ENCODE assay signal across 8 mouse cellular contexts in the genomic region with DNA sequence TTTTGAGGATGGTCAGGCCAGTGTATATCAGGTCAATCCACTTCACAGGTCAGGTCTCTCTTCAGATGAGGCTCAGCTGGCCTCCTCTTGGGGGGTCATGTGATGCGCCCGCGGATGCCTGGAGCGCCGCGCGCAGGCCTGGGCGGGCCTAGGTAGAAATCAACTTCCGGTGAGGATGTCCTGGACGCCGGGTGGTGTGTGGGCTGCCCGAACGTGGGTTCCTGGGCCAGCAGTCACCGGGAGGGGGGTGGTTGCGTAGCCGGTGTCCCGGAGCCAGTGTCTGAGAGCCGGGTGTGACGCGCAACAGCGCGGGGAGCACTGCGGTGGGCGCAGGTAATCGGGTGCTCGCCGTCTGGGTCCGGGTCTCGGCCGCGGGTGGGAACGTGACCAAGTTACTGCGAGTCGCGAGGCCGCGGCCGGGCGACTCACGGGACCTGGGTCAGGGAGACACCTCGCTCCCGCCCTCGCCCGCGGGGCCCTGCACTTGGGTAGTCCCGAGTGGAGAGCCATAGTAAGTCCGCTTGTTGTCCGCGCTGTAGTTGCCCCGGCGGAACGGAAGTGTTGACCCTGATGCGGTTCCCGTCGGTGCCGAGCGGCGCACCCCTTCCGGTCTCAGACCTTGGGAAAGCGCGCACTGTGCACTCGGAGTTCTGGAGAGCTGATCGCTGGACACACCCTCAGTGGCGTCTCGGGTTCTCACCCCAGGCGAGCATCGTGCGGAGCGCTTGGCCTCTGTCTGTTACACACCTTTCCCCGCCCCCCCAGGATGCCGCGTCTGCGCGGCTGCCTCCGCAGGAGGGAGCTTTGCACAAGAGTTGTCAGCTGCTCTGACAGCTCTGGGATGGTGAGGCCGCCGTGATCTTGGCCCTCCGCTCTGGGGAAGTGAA. TPM values are rescaled to one million over a fixed set of nuclear protein-coding genes. Genes with fewer than 3 reads are reported as not detected.
DNase-seq lines count a peak whose midpoint lies in the region; ATAC-seq and TF ChIP-seq lines count a peak whose summit lies in the region.

A gene (plus strand): TSS at position 102 of the 887 bp plus-strand sequence.

- ATAC-seq in frontal cortex, adult (ENCODE audit: low TSS enrichment) = peak; percentile 95
- ATAC-seq in lung, postnatal 0 days = peak; percentile 97

- H3K9me3 ChIP-seq in hindbrain, embryonic 10.5 days = no peaks in the 10 kb centered on the region
- no peaks in the 10 kb centered on the region for H3K9me3 ChIP-seq in lung, postnatal 0 days (ENCODE audit: low read length)

- peaks cover 14% of the 10 kb centered on the region for H3K4me1 ChIP-seq in hindbrain, embryonic 10.5 days (replicated peaks)
- peaks cover 3% of the 10 kb centered on the region; the same call in 1 of the 2 replicates for H3K4me1 ChIP-seq in lung, postnatal 0 days (ENCODE audit: insufficient read depth, low read depth, low read length)

- no peak for TF ChIP-seq EP300 in lung, postnatal 0 days (IDR thresholded peaks at IDR 0.05)

- under 1% methylated on average over 78 of the region's 78 CpGs for WGBS in hindbrain, embryonic 10.5 days
- WGBS in lung, postnatal 0 days = 1% methylated on average over 78 of the region's 78 CpGs

- H3K27ac ChIP-seq in hindbrain, embryonic 10.5 days = peak within 1 kb of the TSS; percentile 95
- peak within 1 kb of the TSS; percentile 89 for H3K27ac ChIP-seq in lung, postnatal 0 days (ENCODE audit: low read length)

- H3K4me3 ChIP-seq in hindbrain, embryonic 10.5 days = peak within 1 kb of the TSS; percentile 87
- H3K4me3 ChIP-seq in lung, postnatal 0 days (ENCODE audit: low read depth, low read length) = peak within 1 kb of the TSS; percentile 66

- peak; percentile 32 for TF ChIP-seq CTCF in lung, postnatal 0 days (IDR thresholded peaks at IDR 0.05)

- peak within 1 kb of the TSS; percentile 52 for H3K4me2 ChIP-seq in lung, postnatal 0 days (replicated peaks; ENCODE audit: low read depth, low read length)

- DNase-seq in MN1 (ENCODE audit: low spot score) = peak; percentile 95
- DNase-seq in cerebellum, adult 9-10 months = peak; percentile 93
- peak; percentile 92 for DNase-seq in hindbrain, embryonic 10.5 days (ENCODE audit: low spot score)
- DNase-seq in layer of hippocampus, adult 9-11 months = peak; percentile 87
- peak; percentile 94 for DNase-seq in lung, postnatal 0 days (ENCODE audit: low spot score)
- DNase-seq in ovary, postnatal 14 days (ENCODE audit: low spot score) = peak; percentile 91
- peak; percentile 86 for DNase-seq in thymus, postnatal 14 days

- no peaks in the 10 kb centered on the region for H3K27me3 ChIP-seq in hindbrain, embryonic 10.5 days (ENCODE audit: insufficient read depth, poor library complexity, severe bottlenecking)
- H3K27me3 ChIP-seq in lung, postnatal 0 days (replicated peaks; ENCODE audit: insufficient read depth, low read length) = no peaks in the 10 kb centered on the region

- peak within 1 kb of the TSS; percentile 84 for H3K9ac ChIP-seq in lung, postnatal 0 days (replicated peaks; ENCODE audit: low read depth)

- H3K36me3 ChIP-seq in hindbrain, embryonic 10.5 days = no peaks in the 10 kb centered on the region
- no peaks in the 10 kb centered on the region for H3K36me3 ChIP-seq in lung, postnatal 0 days (ENCODE audit: insufficient read depth, low read length)

RNA-seq across cellular contexts. Expression of the gene that starts here (rescaled TPM):
- 29.4 and 31.2 TPM in 2 replicates for polyA plus RNA-seq in hindbrain, embryonic 10.5 days (2016; fragmentation: Nextera tagmentation; extraction: Ambion mirVana)
- 23.9 and 27.0 TPM in 2 replicates for polyA plus RNA-seq in lung, postnatal 0 days (2015; fragmentation: Nextera tagmentation; extraction: Ambion mirVana)

Comparison
In these comparisons a context has a peak if more than half of its experiments do, and no peak if none do; other contexts are left out.
1. Peak in every context shown above with its lines: DNase-seq, ATAC-seq, H3K4me3 ChIP-seq and H3K27ac ChIP-seq.